Mouse (Mus musculus) midbrain, embryonic 14.5 days (tissue): Measurements from ENCODE around the gene Ranbp9. TPM values are rescaled to one million over a fixed set of nuclear protein-coding genes. Genes with fewer than 3 reads are reported as not detected.

ENCODE experiments used
- ATAC-seq: fragments of 200-750 bp; cut with Nextera tagmentation; 2 replicates; pipeline ENCODE4 v1.8.0; 2017; ENCODE audit warnings: moderate number of reproducible peaks, moderate library complexity; ENCODE audit not compliant: low FRiP score, low TSS enrichment
- DNase-seq: peaks from one replicate; pipeline ENCODE4 v3.0.0-alpha.2; 2015
- H3K27ac ChIP-seq: fragments of 300-500 bp; sonication (generic); replicated peaks from 2 replicates; pipeline ENCODE4 v1.5.1; 2014; ENCODE audit warnings: mild to moderate bottlenecking, low read depth, low read length, moderate library complexity
- H3K27me3 ChIP-seq: fragments of 300-500 bp; sonication (generic); 2 replicates; pipeline ENCODE4 v1.6.1; 2014; ENCODE audit warnings: low read length, control low read depth, mixed read lengths; ENCODE audit not compliant: control insufficient read depth, insufficient read depth
- H3K36me3 ChIP-seq: fragments of 300-500 bp; sonication (generic); 2 replicates; pipeline ENCODE4 v1.6.1; 2014; ENCODE audit warnings: low read length, control low read depth; ENCODE audit not compliant: control insufficient read depth, insufficient read depth
- H3K4me1 ChIP-seq: fragments of 300-500 bp; sonication (generic); 2 replicates; pipeline ENCODE4 v1.6.1; 2014; ENCODE audit warnings: mild to moderate bottlenecking, antibody characterized with exemption, low read length, control low read depth; ENCODE audit not compliant: control insufficient read depth, insufficient read depth
- H3K4me2 ChIP-seq: fragments of 300-500 bp; sonication (generic); 2 replicates; pipeline ENCODE4 v1.6.1; 2014; ENCODE audit warnings: mild to moderate bottlenecking, low read length, moderate library complexity
- H3K4me3 ChIP-seq: fragments of 300-500 bp; sonication (generic); replicated peaks from 2 replicates; pipeline ENCODE4 v1.5.1; 2014; ENCODE audit warnings: low read depth, low read length
- H3K9ac ChIP-seq: fragments of 300-500 bp; sonication (generic); replicated peaks from 2 replicates; pipeline ENCODE4 v1.6.1; 2014; ENCODE audit warnings: mild to moderate bottlenecking, low read length, moderate library complexity
- H3K9me3 ChIP-seq: fragments of 300-500 bp; sonication (generic); 2 replicates; pipeline ENCODE4 v1.6.1; 2016; ENCODE audit warnings: low read length, control low read depth, mixed read lengths; ENCODE audit not compliant: control insufficient read depth
- WGBS: fragments of 180-500 bp; shearing (Covaris S2); extraction: QIAGEN DNeasy Blood & Tissue Kit; methylation state at CpG from one replicate; pipeline ENCODE4 v1.1.7; 2014; 5-methylcytosine and 5-hydroxymethylcytosine counted together
- polyA plus RNA-seq: library from polyadenylated mRNA; unstranded; fragments of >200 nt; fragmentation: Nextera tagmentation; extraction: Ambion mirVana; gene quantifications from 2 replicates; pipeline ENCODE4 v1.2.1, GENCODE M21; 2014

Ranbp9 gene
- polyA plus RNA-seq, 1 experiment from 2014 or later: 19.6 TPM

DNA sequence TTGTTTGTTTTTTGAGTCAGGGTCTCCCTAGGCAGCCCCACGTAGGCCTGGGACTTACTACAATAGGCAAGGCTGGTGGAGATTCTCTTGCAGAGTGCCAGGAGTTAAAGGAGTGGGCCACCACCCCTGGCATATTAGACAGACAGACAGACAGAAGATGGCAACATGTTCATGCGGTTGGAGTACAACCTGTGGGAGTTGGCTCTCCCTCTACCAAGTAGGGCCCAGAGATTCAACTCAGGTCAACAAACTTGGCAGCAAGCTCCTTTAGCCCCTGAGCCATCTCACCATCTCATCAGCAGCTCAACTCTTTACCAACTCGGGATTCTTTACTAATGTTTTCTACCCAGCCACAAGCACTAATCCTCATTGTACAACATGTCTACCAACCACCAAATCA is 30.4 kb downstream of the Ranbp9 start:
- Histone ChIP-seq H3K4me3 (no peak overlapping the region), H3K4me1 (peaks cover 10% of the 10 kb centered on the region), H3K36me3 (no peaks in the 10 kb centered on the region), H3K9me3 (no peaks in the 10 kb centered on the region), H3K4me2 (no peak overlapping the region), H3K9ac (no peak overlapping the region), H3K27me3 (no peaks in the 10 kb centered on the region), H3K27ac (no peak overlapping the region)
- no peak for ATAC-seq
- DNase-seq: no peak
- WGBS: 85% methylated on average over 3 of the region's 3 CpGs

DNA sequence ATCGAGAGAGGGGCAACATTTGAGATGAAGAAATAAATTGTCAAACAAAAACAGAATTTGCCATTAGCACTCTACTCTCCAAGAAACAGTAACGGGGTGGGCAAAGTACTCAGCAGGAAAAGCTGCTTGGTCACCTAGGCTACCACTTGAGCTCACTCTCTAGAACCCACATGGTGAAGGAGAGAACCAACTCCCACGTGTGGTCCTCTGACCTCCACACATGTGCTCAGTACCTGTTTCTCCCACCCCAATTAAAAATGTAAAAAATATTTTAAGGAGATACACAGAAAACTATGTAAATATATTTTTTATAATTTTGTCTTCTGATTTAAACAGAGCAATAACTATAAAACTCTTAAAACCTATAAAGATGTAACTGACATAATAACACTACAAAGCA is 33.4 kb downstream of the Ranbp9 start:
- Histone ChIP-seq H3K4me2 (no peak overlapping the region), H3K9ac (no peak overlapping the region), H3K36me3 (no peaks in the 10 kb centered on the region), H3K27ac (no peak overlapping the region), H3K9me3 (no peaks in the 10 kb centered on the region), H3K4me3 (no peak overlapping the region), H3K4me1 (peaks cover 4% of the 10 kb centered on the region), H3K27me3 (no peaks in the 10 kb centered on the region)
- no peak for ATAC-seq
- WGBS: 81% methylated on average over 3 of the region's 3 CpGs
- no peak for DNase-seq

DNA sequence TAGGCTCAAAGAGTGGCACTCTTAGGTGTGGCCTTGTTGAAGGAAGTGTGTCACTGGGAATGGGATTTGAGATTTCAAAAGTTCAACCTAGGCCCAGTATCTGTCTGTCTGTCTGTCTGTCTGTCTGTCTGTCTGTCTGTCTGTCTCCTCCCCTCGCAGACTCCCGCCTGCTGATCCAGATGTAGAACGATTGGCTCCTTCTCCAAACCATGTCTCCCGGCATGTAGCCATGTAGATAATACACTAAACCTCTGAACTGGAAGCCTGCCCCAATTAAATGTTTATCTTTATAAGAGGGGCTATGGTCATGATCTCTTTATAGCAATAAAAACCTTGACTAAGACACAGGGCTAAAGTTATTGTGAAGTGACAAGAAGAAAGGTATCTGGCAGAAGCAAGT is 35.3 kb downstream of the Ranbp9 start:
- no peak for DNase-seq
- H3K4me1 ChIP-seq: no peaks in the 10 kb centered on the region
- H3K36me3 ChIP-seq: no peaks in the 10 kb centered on the region
- no peak overlapping the region for H3K4me3 ChIP-seq
- 92% methylated on average over 4 of the region's 4 CpGs for WGBS
- no peak for ATAC-seq
- no peaks in the 10 kb centered on the region for H3K9me3 ChIP-seq
- H3K27ac ChIP-seq: no peak overlapping the region
- H3K4me2 ChIP-seq: no peak overlapping the region
- H3K9ac ChIP-seq: no peak overlapping the region
- no peaks in the 10 kb centered on the region for H3K27me3 ChIP-seq

DNA sequence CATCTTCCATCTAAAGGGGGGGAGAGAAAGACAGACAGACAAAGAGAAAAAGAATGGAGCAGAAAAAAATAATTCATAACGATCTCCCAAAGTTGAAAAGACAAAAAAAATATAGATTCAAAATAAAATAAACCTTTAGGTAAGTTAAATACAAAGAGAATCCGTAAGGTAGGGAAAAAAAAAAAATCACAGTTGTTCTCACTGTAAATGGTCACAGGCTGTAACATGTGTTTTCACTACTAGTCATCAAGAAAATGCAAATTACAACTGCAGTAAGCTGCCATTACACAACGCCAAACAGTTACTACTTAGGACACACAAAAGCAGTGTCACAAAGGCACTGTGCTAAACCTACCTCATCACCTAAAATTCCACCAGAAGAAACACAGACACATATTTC is 36.4 kb downstream of the Ranbp9 start:
- H3K4me2 ChIP-seq: no peak overlapping the region
- no peak overlapping the region for H3K9ac ChIP-seq
- H3K36me3 ChIP-seq: no peaks in the 10 kb centered on the region
- no peak for ATAC-seq
- no peak overlapping the region for H3K27ac ChIP-seq
- DNase-seq: no peak
- WGBS: 92% methylated on average over 3 of the region's 3 CpGs
- H3K4me3 ChIP-seq: no peak overlapping the region
- H3K9me3 ChIP-seq: no peaks in the 10 kb centered on the region
- no peaks in the 10 kb centered on the region for H3K4me1 ChIP-seq
- no peaks in the 10 kb centered on the region for H3K27me3 ChIP-seq

DNA sequence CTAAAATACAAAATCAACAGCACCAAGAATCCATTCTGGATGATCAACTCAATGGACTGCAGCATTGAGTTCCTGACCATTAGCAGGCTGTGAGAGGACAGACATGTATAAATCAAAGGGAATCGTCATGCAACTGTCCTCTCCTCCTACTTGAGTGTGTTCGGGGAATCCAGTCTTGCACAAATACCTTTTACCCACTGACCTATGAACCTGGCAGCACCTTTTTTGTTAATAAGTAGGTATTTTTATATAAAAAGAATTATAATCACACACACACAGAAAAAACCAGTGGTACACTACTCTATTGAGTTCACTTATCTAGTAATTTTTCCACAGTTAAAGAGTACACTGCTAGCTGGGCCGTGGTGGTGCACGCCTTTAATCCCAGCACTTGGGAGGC is 37.4 kb downstream of the Ranbp9 start:
- ATAC-seq (no peak), DNase-seq (no peak)
- H3K4me1 ChIP-seq: no peaks in the 10 kb centered on the region
- no peaks in the 10 kb centered on the region for H3K9me3 ChIP-seq
- 97% methylated on average over 4 of the region's 4 CpGs for WGBS
- H3K4me3 ChIP-seq: no peak overlapping the region
- no peak overlapping the region for H3K4me2 ChIP-seq
- H3K9ac ChIP-seq: no peak overlapping the region
- no peak overlapping the region for H3K27ac ChIP-seq
- no peaks in the 10 kb centered on the region for H3K27me3 ChIP-seq
- H3K36me3 ChIP-seq: no peaks in the 10 kb centered on the region

DNA sequence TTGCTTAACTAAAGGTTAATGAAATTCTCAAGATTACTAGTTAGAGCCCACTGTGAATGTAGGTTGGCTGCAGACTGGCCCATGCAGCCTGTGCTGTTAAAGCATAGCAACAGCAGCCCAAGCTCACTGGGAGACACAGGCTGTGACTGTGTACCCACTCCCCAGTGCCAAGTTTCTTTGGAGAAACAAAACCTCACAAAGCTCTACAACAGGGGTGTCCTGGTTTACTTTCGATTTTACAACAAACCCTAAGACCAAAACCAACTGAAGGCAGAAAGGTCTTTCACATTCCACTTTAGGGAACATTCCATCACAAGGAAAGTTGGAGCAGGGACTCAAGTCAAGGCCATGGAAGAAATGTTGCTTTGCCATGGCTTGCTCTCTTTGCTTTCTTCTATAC is 38.5 kb downstream of the Ranbp9 start:
- H3K4me1 ChIP-seq: no peaks in the 10 kb centered on the region
- 86% methylated on average over 1 of the region's 1 CpGs for WGBS

DNA sequence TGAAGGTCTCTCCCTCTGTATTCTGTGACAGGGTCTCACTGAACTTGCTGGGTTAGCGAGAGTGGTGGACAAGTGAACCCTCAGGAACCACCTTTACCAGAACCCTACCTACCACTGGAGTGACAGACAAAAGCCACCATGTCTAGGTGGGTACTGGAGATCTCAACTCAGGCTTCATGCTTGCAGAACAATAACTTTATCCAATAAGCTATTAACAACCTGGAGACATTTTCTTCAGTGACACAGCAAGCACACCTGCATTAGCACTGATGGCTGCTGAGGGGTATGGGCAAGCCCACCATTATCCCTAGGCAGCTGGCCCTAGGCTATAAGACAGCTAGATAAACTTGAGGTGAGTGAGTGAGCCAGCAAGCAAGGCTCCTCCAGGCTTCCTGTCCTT is 40.7 kb downstream of the Ranbp9 start:
- Histone ChIP-seq H3K4me3 (no peak overlapping the region), H3K27me3 (no peaks in the 10 kb centered on the region), H3K9ac (no peak overlapping the region)

More for the DNA sequence above, 38.5 kb downstream of the Ranbp9 start:
- no peaks in the 10 kb centered on the region for H3K9me3 ChIP-seq
- H3K4me3 ChIP-seq: no peak overlapping the region
- no peaks in the 10 kb centered on the region for H3K27me3 ChIP-seq
- H3K36me3 ChIP-seq: no peaks in the 10 kb centered on the region
- DNase-seq: no peak
- no peak overlapping the region for H3K27ac ChIP-seq
- H3K9ac ChIP-seq: no peak overlapping the region
- no peak overlapping the region for H3K4me2 ChIP-seq
- ATAC-seq: no peak

DNA sequence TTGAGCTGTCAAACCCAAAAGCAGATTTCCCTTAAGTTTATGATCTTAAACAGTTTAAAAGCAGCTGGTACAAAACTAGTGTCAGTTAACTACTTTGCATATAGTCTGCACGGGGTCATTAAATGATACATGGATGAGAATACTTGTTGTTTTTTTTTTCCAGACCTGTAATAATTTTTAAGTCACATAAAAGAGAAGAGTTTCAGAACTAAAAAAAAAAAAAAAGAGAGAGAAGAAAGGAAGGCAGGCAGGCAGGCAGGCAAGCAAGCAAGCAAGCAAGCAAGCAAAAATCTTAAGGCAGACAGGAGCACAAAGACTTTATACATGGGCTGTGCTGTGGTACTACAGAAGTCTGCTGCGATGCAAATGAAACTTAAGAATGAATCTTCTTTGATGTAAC is 47.7 kb downstream of the Ranbp9 start:
- Histone ChIP-seq H3K27ac (no peak overlapping the region), H3K4me1 (no peaks in the 10 kb centered on the region), H3K4me2 (no peak overlapping the region), H3K36me3 (peaks cover 7% of the 10 kb centered on the region; the same call in 1 of the 2 replicates), H3K9ac (no peak overlapping the region), H3K9me3 (no peaks in the 10 kb centered on the region), H3K27me3 (no peaks in the 10 kb centered on the region), H3K4me3 (no peak overlapping the region)
- ATAC-seq (no peak), DNase-seq (no peak)
- 90% methylated on average over 2 of the region's 2 CpGs for WGBS

More for the DNA sequence above, 40.7 kb downstream of the Ranbp9 start:
- WGBS: 92% methylated on average over 1 of the region's 1 CpGs
- no peak for DNase-seq
- H3K4me2 ChIP-seq: no peak overlapping the region
- no peaks in the 10 kb centered on the region for H3K9me3 ChIP-seq
- no peak for ATAC-seq
- no peaks in the 10 kb centered on the region for H3K36me3 ChIP-seq
- H3K4me1 ChIP-seq: no peaks in the 10 kb centered on the region
- no peak overlapping the region for H3K27ac ChIP-seq

DNA sequence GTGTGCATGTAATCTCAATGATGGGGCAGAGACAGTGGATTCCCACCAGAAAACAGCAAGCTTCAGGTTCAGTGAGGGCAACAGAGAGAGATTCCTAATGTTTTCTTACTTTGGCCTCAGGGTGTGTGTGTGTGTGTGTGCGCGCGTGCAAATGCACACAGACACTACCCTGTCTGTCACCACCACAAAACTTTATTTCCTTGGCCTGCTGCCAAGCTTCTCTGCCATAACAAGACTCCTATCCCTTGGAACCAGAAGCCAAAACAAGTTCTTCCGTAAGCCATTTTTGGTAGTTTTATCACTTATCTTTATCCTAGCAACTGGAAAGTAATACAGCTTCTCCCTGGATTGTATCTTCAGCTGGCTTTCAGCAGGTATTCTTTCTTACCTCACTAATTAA is 52.6 kb downstream of the Ranbp9 start:
- no peak for DNase-seq
- H3K36me3 ChIP-seq: peaks cover 11% of the 10 kb centered on the region; the same call in 1 of the 2 replicates
- no peak overlapping the region for H3K4me2 ChIP-seq
- H3K27me3 ChIP-seq: no peaks in the 10 kb centered on the region
- no peaks in the 10 kb centered on the region for H3K9me3 ChIP-seq
- ATAC-seq: no peak
- H3K4me1 ChIP-seq: no peaks in the 10 kb centered on the region
- no peak overlapping the region for H3K4me3 ChIP-seq
- 98% methylated on average over 4 of the region's 4 CpGs for WGBS
- no peak overlapping the region for H3K27ac ChIP-seq
- no peak overlapping the region for H3K9ac ChIP-seq
